Mouse (Mus musculus): ENCODE data around the gene Simc1. TPM values are rescaled to one million over a fixed set of nuclear protein-coding genes. Genes with fewer than 3 reads are reported as not detected.

Simc1 gene
- polyA plus RNA-seq, 1 experiment, result 7.5 TPM

GRCm38 (mm10) chr13:54532134-54532533 is 28.6 kb downstream of the Simc1 start:
- no peak overlapping the region for H3K4me3 ChIP-seq (ENCODE audit: insufficient read depth, low read depth, low read length)
- no peaks in the 10 kb centered on the region; the same call in 1 of the 2 replicates for H3K36me3 ChIP-seq (ENCODE audit: control insufficient read depth, insufficient read depth, low read length)
- no peak for DNase-seq

GRCm38 (mm10) chr13:54548036-54548435 is 44.5 kb downstream of the Simc1 start:
- Histone ChIP-seq H3K36me3 (ENCODE audit: control insufficient read depth, insufficient read depth, low read length) (peaks cover 18% of the 10 kb centered on the region), H3K27me3 (replicated peaks; ENCODE audit: control insufficient read depth, insufficient read depth, low read length) (no peaks in the 10 kb centered on the region), H3K27ac (ENCODE audit: insufficient read depth, low read depth, low read length) (no peak overlapping the region), H3K4me1 (ENCODE audit: control insufficient read depth, insufficient read depth, low read length) (peaks cover 12% of the 10 kb centered on the region; the same call in 1 of the 2 replicates), H3K4me3 (ENCODE audit: insufficient read depth, low read depth, low read length) (no peak overlapping the region)
- WGBS, result 46% methylated on average over 7 of the region's 7 CpGs
- no peak for TF ChIP-seq POLR2A (IDR thresholded peaks at IDR 0.05; ENCODE audit: low read depth, low read length)
- no peak for TF ChIP-seq CTCF (conservative IDR thresholded peaks at IDR 0.05; ENCODE audit: insufficient read depth, insufficient read length, low read depth, low read length)
- peak; percentile 58 for DNase-seq

More at GRCm38 (mm10) chr13:54532134-54532533, 28.6 kb downstream of the Simc1 start:
- Histone ChIP-seq H3K4me1 (ENCODE audit: control insufficient read depth, insufficient read depth, low read length) (no peaks in the 10 kb centered on the region), H3K27me3 (replicated peaks; ENCODE audit: control insufficient read depth, insufficient read depth, low read length) (no peaks in the 10 kb centered on the region), H3K27ac (ENCODE audit: insufficient read depth, low read depth, low read length) (no peak overlapping the region)
- no peak for TF ChIP-seq CTCF (conservative IDR thresholded peaks at IDR 0.05; ENCODE audit: insufficient read depth, insufficient read length, low read depth, low read length)
- TF ChIP-seq POLR2A (IDR thresholded peaks at IDR 0.05; ENCODE audit: low read depth, low read length), result no peak

GRCm38 (mm10) chr13:54556176-54556575 is 52.6 kb downstream of the Simc1 start:
- Histone ChIP-seq H3K27ac (ENCODE audit: insufficient read depth, low read depth, low read length) (no peak overlapping the region), H3K4me1 (ENCODE audit: control insufficient read depth, insufficient read depth, low read length) (peaks cover 35% of the 10 kb centered on the region; the same call in 1 of the 2 replicates), H3K4me3 (ENCODE audit: insufficient read depth, low read depth, low read length) (no peak overlapping the region), H3K36me3 (ENCODE audit: control insufficient read depth, insufficient read depth, low read length) (peaks cover 29% of the 10 kb centered on the region), H3K27me3 (replicated peaks; ENCODE audit: control insufficient read depth, insufficient read depth, low read length) (no peaks in the 10 kb centered on the region)
- DNase-seq, result no peak
- 81% methylated on average over 9 of the region's 9 CpGs for WGBS
- no peak for TF ChIP-seq POLR2A (IDR thresholded peaks at IDR 0.05; ENCODE audit: low read depth, low read length)
- TF ChIP-seq CTCF (conservative IDR thresholded peaks at IDR 0.05; ENCODE audit: insufficient read depth, insufficient read length, low read depth, low read length), result no peak

GRCm38 (mm10) chr13:54556796-54557195 is 53.2 kb downstream of the Simc1 start:
- no peaks in the 10 kb centered on the region for H3K27me3 ChIP-seq (replicated peaks; ENCODE audit: control insufficient read depth, insufficient read depth, low read length)
- no peak overlapping the region for H3K4me3 ChIP-seq (ENCODE audit: insufficient read depth, low read depth, low read length)
- peaks cover 39% of the 10 kb centered on the region for H3K4me1 ChIP-seq (ENCODE audit: control insufficient read depth, insufficient read depth, low read length)
- 60% methylated on average over 3 of the region's 3 CpGs for WGBS
- H3K36me3 ChIP-seq (ENCODE audit: control insufficient read depth, insufficient read depth, low read length), result peaks cover 28% of the 10 kb centered on the region
- no peak overlapping the region for H3K27ac ChIP-seq (ENCODE audit: insufficient read depth, low read depth, low read length)
- no peak for TF ChIP-seq POLR2A (IDR thresholded peaks at IDR 0.05; ENCODE audit: low read depth, low read length)
- TF ChIP-seq CTCF (conservative IDR thresholded peaks at IDR 0.05; ENCODE audit: insufficient read depth, insufficient read length, low read depth, low read length), result no peak
- DNase-seq, result peak; percentile 87

- TF ChIP-seq CTCF (conservative IDR thresholded peaks at IDR 0.05; ENCODE audit: insufficient read depth, insufficient read length, low read depth, low read length), result no peak
- TF ChIP-seq POLR2A (IDR thresholded peaks at IDR 0.05; ENCODE audit: low read depth, low read length), result no peak
- Histone ChIP-seq H3K27me3 (replicated peaks; ENCODE audit: control insufficient read depth, insufficient read depth, low read length) (no peaks in the 10 kb centered on the region), H3K27ac (ENCODE audit: insufficient read depth, low read depth, low read length) (peak overlapping the region; percentile 59), H3K4me1 (ENCODE audit: control insufficient read depth, insufficient read depth, low read length) (peaks cover 39% of the 10 kb centered on the region), H3K36me3 (ENCODE audit: control insufficient read depth, insufficient read depth, low read length) (peaks cover 25% of the 10 kb centered on the region), H3K4me3 (ENCODE audit: insufficient read depth, low read depth, low read length) (no peak overlapping the region)
- peak; percentile 91 for DNase-seq
- 62% methylated on average over 1 of the region's 1 CpGs for WGBS
These were observed 54.1 kb downstream of the Simc1 start for GRCm38 (mm10) chr13:54557652-54558051.

GRCm38 (mm10) chr13:54559656-54560055 is 56.1 kb downstream of the Simc1 start:
- H3K36me3 ChIP-seq (ENCODE audit: control insufficient read depth, insufficient read depth, low read length), result peaks cover 23% of the 10 kb centered on the region
- H3K4me3 ChIP-seq (ENCODE audit: insufficient read depth, low read depth, low read length), result no peak overlapping the region
- H3K4me1 ChIP-seq (ENCODE audit: control insufficient read depth, insufficient read depth, low read length), result peaks cover 41% of the 10 kb centered on the region
- no peak for TF ChIP-seq POLR2A (IDR thresholded peaks at IDR 0.05; ENCODE audit: low read depth, low read length)
- DNase-seq, result peak; percentile 69
- peak overlapping the region; percentile 21 for H3K27ac ChIP-seq (ENCODE audit: insufficient read depth, low read depth, low read length)
- H3K27me3 ChIP-seq (replicated peaks; ENCODE audit: control insufficient read depth, insufficient read depth, low read length), result no peaks in the 10 kb centered on the region
- WGBS, result 66% methylated on average over 2 of the region's 2 CpGs

GRCm38 (mm10) chr13:54560608-54561007 is 57.0 kb downstream of the Simc1 start:
- H3K27me3 ChIP-seq (replicated peaks; ENCODE audit: control insufficient read depth, insufficient read depth, low read length), result no peaks in the 10 kb centered on the region
- no peak for TF ChIP-seq POLR2A (IDR thresholded peaks at IDR 0.05; ENCODE audit: low read depth, low read length)
- TF ChIP-seq CTCF (conservative IDR thresholded peaks at IDR 0.05; ENCODE audit: insufficient read depth, insufficient read length, low read depth, low read length), result no peak
- WGBS, result 76% methylated on average over 7 of the region's 7 CpGs
- DNase-seq, result no peak
- peaks cover 23% of the 10 kb centered on the region for H3K36me3 ChIP-seq (ENCODE audit: control insufficient read depth, insufficient read depth, low read length)
- peak overlapping the region; percentile 72 for H3K27ac ChIP-seq (ENCODE audit: insufficient read depth, low read depth, low read length)
- no peak overlapping the region for H3K4me3 ChIP-seq (ENCODE audit: insufficient read depth, low read depth, low read length)
- peaks cover 41% of the 10 kb centered on the region for H3K4me1 ChIP-seq (ENCODE audit: control insufficient read depth, insufficient read depth, low read length)

Measured in kidney, adult 2 months (tissue).